Mouse (Mus musculus) kidney, adult 2 months (tissue): ENCODE results near the gene Add3. TPM values are rescaled to one million over a fixed set of nuclear protein-coding genes. Genes with fewer than 3 reads are reported as not detected.
A peak's percentile ranks its signal among the peaks of the same experiment; 100 is the strongest.

Experiments
- DNase-seq: peaks from one replicate; pipeline ENCODE4 v3.0.0; 2021
- H3K27ac ChIP-seq: fragments of 200-500 bp; 2 replicates; pipeline ENCODE4 v1.5.1; 2012; ENCODE audit warnings: low read depth, low read length, control low read depth, inconsistent platforms; ENCODE audit not compliant: insufficient read depth
- H3K27me3 ChIP-seq: fragments of 200-500 bp; replicated peaks from 2 replicates; pipeline ENCODE4 v1.6.1; 2012; ENCODE audit warnings: mild to moderate bottlenecking, moderate library complexity, low read length, inconsistent platforms; ENCODE audit not compliant: control insufficient read depth, insufficient read depth
- H3K36me3 ChIP-seq: fragments of 200-500 bp; 2 replicates; pipeline ENCODE4 v1.6.1; 2012; ENCODE audit warnings: mild to moderate bottlenecking, moderate library complexity, low read length, inconsistent platforms; ENCODE audit not compliant: control insufficient read depth, insufficient read depth
- H3K4me1 ChIP-seq: fragments of 200-500 bp; 2 replicates; pipeline ENCODE4 v1.6.1; 2011; ENCODE audit warnings: low read length; ENCODE audit not compliant: control insufficient read depth, insufficient read depth
- H3K4me3 ChIP-seq: fragments of 200-500 bp; 2 replicates; pipeline ENCODE4 v1.5.1; 2011; ENCODE audit warnings: mild to moderate bottlenecking, low read depth, low read length, control low read depth; ENCODE audit not compliant: insufficient read depth
- CTCF ChIP-seq: fragments of 200-500 bp; conservative IDR thresholded peaks from 2 replicates; pipeline ENCODE4 v1.5.1; 2011; ENCODE audit warnings: low read depth, mild to moderate bottlenecking, control low read depth, low read length, moderate library complexity, mixed read lengths; ENCODE audit not compliant: insufficient read depth, insufficient read length
- POLR2A ChIP-seq: fragments of 200-500 bp; IDR thresholded peaks from one replicate; pipeline ENCODE4 v1.6.1; 2011; ENCODE audit warnings: low read depth, low read length, control low read depth
- WGBS: fragments of 180-500 bp; shearing (Covaris S2); methylation state at CpG from one replicate; pipeline ENCODE4 v1.1.7; 2018; 5-methylcytosine and 5-hydroxymethylcytosine counted together
- polyA plus RNA-seq: library from polyadenylated mRNA; depleted of rRNA; stranded (reverse); fragments of >200 nt; gene quantifications from 2 replicates; pipeline ENCODE4 v1.2.3, GENCODE M21; 2012

Gene Add3
- polyA plus RNA-seq, 1 experiment = 61.6 TPM

DNA sequence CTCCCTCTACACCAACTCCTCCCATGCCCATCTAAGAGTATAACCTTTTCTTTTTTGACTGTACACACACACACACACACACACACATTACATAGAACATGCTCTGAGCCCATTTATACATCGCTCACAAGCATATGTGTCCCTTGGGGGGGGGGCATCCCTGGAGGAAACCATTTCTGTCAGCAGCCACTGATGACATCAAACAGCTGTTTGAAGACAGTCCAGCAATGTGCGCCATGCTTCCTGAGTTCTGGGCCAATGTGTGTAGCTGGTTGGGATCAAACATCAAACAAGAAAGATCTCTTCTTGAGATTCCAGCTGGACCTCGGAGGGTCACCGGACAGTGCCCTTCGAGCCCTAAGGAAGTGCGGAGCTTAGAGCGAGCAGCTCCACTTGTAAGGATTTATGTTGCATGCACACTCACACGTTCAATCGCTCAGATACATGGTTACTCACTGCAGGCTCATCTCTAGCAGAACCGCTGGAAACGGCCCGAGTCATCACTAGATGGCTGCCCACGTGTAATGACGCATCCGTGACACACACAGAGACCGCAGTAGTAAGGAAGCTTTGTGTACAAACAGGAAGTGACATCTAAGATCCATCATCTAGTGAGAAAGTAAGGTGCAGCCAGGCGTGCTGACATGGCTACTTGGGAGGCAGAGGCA, 132.9 kb downstream of the Add3 start:
- Histone ChIP-seq H3K27ac (no peak overlapping the region), H3K36me3 (no peaks in the 10 kb centered on the region), H3K27me3 (no peaks in the 10 kb centered on the region), H3K4me3 (no peak overlapping the region), H3K4me1 (no peaks in the 10 kb centered on the region)
- WGBS = 69% methylated on average over 17 of the region's 17 CpGs
- DNase-seq = no peak
- no peak for TF ChIP-seq CTCF

- no peaks in the 10 kb centered on the region for H3K4me1 ChIP-seq
- no peak overlapping the region for H3K27ac ChIP-seq
- 93% methylated on average over 23 of the region's 23 CpGs for WGBS
- H3K4me3 ChIP-seq = no peak overlapping the region
- no peak for DNase-seq
- H3K27me3 ChIP-seq = no peaks in the 10 kb centered on the region
- no peaks in the 10 kb centered on the region for H3K36me3 ChIP-seq
- TF ChIP-seq CTCF (no peak), POLR2A (no peak)
These were observed 133.7 kb downstream of the Add3 start for GRCm38 (mm10) chr19:53273781-53274428.

DNA sequence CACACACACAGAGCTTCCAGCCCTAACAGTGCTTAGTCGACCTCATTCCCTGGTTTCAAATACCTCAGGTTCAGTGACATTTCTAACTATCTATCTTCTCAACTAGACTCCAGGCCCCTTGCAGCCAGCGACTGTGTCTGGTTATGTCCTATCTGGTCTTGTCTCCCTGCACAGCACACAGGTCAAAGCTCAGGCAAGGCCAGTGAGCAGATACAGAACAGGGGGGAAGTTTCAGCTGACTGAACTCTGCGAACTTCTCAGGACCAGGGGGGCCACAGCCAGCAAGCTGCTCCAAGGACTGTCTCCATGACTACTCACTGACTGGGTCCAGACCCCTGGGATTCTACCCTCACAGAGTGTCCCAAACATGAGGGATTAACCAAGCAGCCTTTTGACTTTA, 135.0 kb downstream of the Add3 start:
- no peaks in the 10 kb centered on the region for H3K36me3 ChIP-seq
- no peaks in the 10 kb centered on the region for H3K4me1 ChIP-seq
- no peaks in the 10 kb centered on the region for H3K27me3 ChIP-seq
- TF ChIP-seq CTCF (no peak), POLR2A (no peak)
- 25% methylated on average over 3 of the region's 3 CpGs for WGBS
- no peak overlapping the region for H3K4me3 ChIP-seq
- DNase-seq = peak; percentile 31
- H3K27ac ChIP-seq = no peak overlapping the region

DNA sequence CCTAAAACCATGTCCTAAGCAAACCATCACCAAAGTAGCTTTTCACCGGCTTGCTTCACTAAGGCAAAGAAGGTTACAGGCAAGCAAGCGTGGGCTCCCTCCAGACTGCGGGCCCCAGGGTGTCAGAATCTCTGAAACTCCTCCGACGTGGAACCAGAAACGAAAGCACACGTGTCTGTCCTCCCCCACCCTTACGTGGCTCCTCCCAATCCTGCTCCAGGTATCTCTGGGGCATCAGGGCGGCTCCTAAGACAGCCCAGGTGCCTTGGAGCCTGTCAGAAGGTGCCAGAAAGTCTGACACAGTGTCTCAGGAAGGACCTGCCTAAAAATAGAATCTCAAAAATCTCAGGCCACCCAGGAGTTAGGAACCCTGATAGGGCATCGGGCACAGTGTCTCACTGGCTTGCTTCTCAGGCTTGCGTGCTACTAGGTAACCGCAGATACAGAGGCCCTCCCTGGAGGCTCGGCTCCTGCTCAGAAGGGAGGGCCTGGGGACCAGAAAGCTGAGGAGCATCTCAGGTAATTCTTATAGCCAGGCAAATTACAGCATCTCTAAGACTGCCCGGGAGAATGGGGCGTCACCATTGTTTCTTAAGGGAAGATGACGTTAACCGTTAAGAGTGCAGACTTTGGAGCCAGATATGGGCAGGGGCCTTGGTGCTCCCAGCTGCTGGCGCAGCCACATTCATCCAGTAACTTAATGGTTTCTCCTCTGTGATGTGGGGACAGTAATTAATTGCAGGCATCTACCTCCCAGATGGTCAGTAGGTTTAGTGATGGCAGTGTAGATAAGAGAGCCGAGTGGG, 136.9 kb downstream of the Add3 start:
- H3K36me3 ChIP-seq = no peaks in the 10 kb centered on the region
- no peak overlapping the region for H3K27ac ChIP-seq
- no peak for TF ChIP-seq POLR2A
- no peak for TF ChIP-seq CTCF
- no peak overlapping the region for H3K4me3 ChIP-seq
- 80% methylated on average over 19 of the region's 19 CpGs for WGBS
- DNase-seq = no peak
- no peaks in the 10 kb centered on the region for H3K27me3 ChIP-seq
- H3K4me1 ChIP-seq = peaks cover 2% of the 10 kb centered on the region; the same call in 1 of the 2 replicates

DNA sequence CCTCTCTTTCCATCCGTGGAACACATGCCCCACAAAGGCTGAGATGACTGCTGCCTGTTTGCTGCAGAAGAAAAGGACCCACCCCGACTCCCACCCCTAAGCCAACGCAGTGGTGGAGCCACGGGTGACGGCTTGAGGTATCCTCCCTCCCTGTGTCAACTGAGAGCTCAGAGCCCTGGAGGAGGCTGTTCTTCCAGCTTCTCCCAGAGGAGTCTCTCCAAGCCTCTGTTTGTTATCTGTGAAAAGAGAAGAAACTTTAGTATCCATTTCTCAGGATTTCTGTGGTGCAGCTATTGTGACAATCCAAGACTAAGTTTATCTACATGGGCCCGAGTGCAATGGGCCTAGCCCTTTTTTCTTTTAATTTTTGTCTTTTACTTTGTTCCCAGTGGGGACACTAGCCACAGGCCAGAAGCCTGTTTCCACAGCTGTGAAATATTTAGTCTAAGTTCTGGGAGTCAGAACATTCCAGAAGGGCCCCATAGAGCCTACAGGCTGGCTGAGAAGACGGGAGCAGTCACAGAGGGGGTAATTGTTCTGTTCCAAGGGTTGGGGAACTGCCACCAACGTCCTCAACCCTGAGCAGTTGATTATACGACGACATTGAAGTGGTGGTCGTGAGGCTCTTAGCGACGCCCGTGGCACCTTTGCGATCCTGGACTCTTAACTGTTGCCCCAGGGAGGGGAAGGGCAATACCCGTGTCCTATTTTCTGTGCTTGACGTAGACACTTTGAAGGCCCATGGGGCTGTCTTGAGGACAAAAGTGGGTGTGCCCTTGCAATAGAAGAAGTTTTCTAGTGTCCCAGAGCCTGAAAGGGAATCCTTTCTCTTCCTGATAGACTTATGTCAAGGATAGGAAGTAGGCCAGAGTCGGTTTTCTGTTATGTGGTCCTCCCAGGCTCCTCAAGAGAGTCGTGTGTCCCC, 138.5 kb downstream of the Add3 start:
- DNase-seq = no peak
- Histone ChIP-seq H3K27ac (no peak overlapping the region), H3K4me3 (no peak overlapping the region), H3K27me3 (no peaks in the 10 kb centered on the region), H3K4me1 (peaks cover 2% of the 10 kb centered on the region; the same call in 1 of the 2 replicates), H3K36me3 (no peaks in the 10 kb centered on the region)
- 75% methylated on average over 19 of the region's 19 CpGs for WGBS
- TF ChIP-seq POLR2A = no peak
- TF ChIP-seq CTCF = no peak

- WGBS = 89% methylated on average over 8 of the region's 8 CpGs
- Histone ChIP-seq H3K4me3 (no peak overlapping the region), H3K4me1 (peaks cover 2% of the 10 kb centered on the region; the same call in 1 of the 2 replicates), H3K36me3 (no peaks in the 10 kb centered on the region), H3K27ac (no peak overlapping the region), H3K27me3 (no peaks in the 10 kb centered on the region)
- DNase-seq = no peak
- TF ChIP-seq POLR2A (no peak), CTCF (no peak)
These were observed 140.0 kb downstream of the Add3 start for GRCm38 (mm10) chr19:53280254-53280653.
